Mouse (Mus musculus) neutrophil, adult 5-6 weeks (primary cell): Measurements from ENCODE around the gene Gucy1a1. TPM values are rescaled to one million over a fixed set of nuclear protein-coding genes. Genes with fewer than 3 reads are reported as not detected.

Source experiments
- ATAC-seq: fragments of 151-379, 151-347 bp; 2 replicates; pipeline ENCODE4 v1.8.0; 2017; ENCODE audit warnings: mild to moderate bottlenecking, moderate TSS enrichment; ENCODE audit not compliant: insufficient number of reproducible peaks, poor library complexity, low FRiP score, severe bottlenecking; ENCODE audit errors: extremely low read depth
- total RNA-seq: library from RNA; stranded (forward); fragments of 200-1000 nt; gene quantifications from 2 replicates; pipeline ENCODE4 v1.2.3, GENCODE M21; 2017

Gucy1a1 gene
- total RNA-seq, 1 experiment from 2014 or later: 1.2 TPM

DNA sequence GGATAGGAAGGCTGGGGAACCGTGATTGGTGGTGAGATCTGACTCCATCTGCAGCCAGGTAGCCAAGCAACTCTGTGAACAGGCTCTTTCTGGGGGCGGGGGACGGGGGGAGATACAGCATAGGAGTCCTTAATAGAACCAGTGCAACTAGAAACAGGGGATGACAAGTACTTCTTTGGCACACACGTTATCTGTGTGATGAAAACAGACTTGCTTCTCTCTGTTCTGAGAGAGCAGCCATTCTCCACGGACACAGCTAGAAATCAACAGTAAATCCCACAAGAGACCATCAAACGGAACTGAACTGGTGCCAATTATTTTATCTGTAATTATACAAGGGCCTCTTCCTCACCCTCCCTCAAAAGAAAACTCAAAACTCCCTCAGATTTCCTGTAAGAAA lies 41.4 kb downstream of the Gucy1a1 start:
- no peak for ATAC-seq

DNA sequence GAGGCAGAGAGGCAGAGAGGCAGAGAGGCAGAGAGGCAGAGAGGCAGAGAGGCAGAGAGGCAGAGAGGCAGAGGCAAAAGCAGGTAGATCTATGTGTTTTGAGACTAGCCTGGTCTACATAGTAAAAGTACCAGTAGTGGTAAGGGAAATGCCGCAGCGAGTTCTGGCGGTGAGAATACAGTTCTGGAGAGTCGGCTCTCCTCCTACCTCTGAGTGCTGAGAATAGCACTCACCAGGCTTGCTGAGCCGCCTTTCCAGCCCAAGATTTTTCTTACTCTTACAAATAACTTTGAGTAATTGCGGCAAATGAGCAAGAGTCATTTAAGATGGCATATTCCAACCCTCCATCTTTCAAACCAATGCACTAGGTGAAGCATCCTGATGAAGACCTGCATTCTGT lies 46.5 kb downstream of the Gucy1a1 start:
- ATAC-seq: no peak

DNA sequence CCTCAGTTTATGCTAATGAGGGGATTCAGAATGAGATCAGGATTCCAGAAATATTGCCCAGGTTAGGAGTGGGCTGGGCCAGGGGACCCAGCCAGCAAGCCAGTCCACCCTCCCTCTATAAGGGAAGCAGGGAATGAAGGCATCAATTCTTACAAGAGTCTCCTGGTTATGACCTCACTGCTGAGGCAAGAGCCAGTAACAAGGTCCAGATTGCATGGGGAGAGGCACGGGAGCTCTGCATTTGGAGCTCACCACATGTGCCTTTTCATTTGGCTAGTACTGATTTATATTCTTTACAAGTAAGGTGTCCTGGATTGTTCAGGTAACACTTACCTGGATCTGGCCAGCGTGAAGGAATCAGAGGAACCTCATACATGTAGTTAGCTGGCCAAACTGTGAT lies 48.8 kb downstream of the Gucy1a1 start:
- no peak for ATAC-seq

DNA sequence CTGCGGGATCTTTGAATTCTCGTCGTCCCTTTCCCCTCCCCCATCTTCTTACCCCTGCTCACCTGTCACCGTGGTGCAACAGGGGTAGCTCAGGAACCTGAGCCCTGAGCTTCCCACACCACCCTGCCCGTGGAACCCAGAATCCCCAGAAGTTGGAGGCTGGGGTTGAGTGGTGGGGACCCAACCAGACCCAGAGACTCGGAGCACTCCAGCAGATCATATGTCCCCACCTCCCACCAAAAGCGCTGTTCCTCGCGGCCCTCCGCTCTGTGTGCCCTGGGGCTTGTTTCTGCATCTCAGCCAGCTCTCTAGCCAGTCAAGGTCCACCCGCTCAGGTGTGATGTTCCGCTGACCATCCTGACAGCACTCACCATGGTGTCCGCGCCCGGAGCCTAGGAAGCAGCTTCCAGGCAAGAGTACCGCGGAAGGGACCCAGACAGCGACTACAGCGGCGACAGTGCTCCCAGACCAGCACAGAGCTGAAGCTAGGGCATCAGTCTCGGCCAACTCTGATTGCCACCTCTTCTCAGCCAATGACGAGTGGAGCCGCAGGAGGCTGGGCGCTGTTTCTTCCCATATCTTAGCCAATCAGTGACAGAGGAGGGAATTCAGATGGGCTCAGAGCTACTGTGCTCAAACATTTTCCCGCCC lies 71.3 kb downstream of the Gucy1a1 start, which contains the start of gene Gucy1b1:
Gene Gucy1b1, minus strand, starts transcription at position 489 of the 651 bp plus-strand sequence.
- ATAC-seq: no peak

DNA sequence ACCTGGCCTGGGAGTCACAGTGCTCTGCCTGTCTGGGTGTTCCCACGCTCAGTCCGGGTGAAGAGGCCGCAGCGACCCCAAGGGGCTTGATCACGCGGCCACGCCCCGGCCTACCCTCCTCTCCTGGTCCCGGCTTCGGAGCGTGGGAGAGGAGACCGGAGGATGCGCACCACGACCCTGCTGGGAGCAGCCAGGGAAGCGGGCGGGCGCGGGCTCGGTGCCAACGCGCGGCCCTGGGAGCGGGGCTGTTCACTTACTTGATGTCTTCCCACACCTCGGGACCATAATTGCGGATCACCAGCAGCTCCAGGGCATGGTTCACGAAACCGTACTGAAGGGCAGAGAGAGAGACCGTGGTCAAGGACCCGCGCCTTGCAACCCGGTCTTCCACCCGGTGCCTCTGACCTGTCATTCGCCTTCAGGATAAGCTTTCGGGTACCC lies 71.8 kb downstream of the Gucy1a1 start:
- ATAC-seq: no peak

DNA sequence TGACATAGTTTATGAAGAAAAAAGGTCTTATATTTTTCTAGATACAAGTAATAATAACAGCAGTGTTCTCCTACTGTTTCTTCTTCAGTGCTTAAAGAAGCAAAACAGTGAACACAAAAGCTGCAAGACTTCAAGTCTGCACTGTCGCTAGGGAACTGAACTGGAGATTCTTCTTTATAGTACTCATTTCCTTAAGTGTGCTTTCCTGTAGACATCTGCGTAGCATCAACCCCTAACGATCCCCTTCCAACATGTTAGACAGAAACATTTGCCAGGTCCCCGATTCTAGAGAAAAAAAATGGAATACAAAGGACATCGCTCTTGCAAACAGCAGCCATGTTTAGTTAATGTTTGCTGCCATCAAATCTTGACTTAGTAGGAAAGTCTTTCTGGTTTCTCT lies 77.8 kb downstream of the Gucy1a1 start:
- no peak for ATAC-seq

DNA sequence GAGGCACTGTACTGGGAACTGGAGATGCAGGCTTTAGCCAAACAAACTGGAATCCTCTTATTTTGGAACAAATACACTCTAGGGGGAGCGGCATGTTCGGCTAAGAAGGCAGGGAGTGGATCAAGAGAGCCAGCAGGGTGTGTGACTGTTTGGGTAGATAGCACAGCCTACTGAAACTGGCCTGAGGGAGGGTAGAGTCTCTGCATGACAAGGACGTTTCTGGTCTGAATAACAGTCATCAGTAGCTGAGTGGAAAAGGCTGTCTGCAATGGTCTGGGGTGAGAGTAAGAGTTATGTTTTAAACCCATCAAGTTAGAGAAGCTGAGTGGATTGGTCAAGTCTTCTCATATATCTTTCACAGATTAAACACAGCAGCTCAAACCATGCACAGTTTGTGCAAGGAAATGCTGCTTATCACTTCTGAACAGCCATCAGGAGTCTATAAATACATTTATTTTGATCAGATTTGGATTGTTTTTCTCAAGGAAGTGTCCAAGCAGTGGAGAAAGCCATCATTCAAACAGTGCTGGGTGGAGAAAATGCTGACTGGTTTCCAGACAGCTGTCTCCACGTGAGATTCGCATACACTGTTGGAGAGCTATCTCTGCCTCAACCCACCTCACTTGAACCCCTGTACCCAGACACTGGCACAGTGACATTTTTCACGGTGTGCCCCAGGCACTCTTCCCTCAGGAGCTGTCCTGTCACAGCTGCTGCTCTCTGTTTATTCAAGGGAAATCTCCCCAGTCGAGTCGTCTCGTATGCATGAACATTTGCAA lies 84.0 kb downstream of the Gucy1a1 start:
- no peak for ATAC-seq

DNA sequence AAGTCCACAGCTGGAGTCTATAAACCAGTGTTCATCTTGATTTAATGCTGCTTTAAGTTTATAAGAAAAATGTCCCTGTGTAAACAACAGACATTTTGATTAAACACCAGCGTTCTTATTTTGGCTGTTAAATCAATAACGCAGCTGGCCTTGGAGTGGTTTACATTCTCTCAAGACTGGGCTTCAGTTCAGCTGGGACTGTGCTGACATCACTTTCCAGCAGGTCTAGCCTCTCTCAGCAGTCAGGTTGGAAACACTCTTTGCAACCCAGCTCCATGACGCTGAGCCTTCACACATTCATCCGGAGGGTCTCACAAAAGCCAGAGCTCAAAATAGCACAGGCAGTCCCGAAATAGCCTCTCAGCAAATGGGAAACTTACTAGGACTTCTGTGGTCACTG lies 88.4 kb downstream of the Gucy1a1 start:
- ATAC-seq: no peak

DNA sequence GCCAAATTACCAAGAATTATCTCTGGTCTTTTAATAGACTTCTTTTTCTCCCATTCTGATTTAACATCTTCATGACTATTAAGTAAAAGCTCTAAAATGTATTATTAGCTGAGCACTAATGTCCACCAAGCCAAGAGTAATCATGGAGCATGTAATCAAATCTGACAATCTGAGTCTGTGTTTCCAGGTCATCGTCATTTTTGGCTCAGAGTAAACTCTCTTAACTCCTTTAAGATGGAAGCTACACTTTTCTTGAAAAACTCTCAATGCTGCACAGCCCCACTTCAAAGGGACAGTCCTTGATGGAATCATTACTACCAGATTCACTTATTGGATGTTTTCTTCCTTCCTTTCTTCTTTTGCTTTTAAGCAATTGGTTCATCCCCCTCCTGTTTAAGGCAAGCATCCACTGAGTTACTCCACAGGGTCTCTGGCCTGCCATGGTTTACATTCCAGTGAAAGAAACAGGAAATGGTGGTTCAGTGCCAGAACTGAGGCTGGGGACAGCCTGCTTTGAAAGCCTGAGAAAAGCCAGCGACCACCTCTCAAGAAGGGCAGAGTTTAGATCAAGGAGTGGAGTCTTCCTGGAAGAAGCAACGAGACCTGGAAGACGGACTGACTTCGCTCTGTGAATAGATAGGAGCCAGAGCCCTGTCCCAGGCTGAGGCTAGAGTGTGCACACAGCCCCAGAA lies 91.2 kb downstream of the Gucy1a1 start:
- no peak for ATAC-seq

DNA sequence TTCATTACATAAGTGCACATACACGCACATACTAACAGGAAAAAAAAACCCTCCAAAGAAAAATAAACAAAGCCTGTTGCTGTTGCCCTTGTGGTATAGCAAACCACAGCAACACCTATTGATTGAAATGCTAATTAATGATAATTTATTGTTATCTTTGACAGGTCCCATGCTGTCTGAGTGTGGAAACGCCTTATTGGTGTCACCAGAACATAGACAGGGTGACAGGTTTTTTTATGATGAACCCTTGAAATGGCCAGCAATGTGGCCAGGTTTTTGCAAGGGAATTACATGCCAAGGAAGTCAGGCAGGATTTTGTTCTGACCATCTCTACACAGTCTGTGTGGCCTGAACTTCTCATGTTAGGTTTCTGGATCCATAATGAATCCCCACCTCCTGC lies 93.6 kb downstream of the Gucy1a1 start:
- ATAC-seq: no peak

DNA sequence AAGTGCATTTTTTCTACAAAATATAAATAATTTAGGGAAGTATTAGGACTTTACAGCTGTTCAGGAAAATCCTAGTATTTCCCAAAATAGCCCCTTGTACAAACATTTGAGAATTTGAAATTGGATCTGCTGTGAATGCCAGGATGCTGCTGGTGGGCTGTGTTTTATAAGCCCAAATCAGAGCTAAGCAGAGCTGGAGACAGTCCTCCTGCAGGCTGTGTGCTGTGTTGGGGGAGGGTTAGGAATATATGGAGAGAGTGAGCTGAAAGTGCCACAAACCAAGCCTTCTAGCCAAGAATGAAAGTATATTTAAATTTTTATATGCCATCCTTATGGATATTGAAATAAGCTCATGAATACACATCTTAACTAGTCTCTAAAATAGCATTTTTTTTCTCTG lies 94.1 kb downstream of the Gucy1a1 start:
- ATAC-seq: no peak

DNA sequence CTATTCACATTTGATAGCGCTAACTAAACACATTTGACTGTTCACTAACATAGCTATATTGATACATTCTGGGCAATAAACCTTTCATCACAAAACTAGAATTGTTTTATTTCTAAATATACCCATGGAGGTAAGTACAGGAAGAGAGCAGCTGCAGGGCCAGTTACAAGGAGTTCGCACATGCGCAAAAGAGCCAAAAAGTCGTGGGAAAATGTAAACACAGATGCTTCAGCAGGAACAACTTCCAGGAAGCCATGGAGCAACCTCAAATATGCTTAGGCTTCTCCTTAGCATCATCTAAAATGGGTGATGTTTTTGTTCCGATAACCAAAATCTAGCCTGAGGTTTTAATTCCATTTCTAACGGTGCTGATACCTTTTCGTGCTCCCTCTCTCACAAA lies 96.9 kb downstream of the Gucy1a1 start:
- ATAC-seq: no peak

DNA sequence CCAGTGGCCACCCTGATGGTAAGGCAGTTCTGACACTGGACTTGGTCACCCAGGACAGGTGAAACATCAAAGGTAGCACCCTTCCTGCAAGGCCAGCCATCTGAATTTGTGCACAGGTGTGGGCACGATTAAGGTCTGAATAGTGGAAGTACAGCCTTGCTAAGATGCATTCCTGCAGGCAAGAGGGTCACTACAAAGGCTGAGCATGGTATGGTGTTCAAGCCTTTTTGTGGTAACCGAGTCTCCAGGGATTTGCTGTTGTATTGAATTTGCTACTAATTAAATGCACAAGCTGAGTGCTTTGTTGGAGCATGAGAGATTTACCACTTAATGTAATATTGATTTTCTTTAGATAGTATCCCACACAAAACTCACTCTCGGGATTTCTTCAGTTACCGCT lies 97.5 kb downstream of the Gucy1a1 start:
- no peak for ATAC-seq

DNA sequence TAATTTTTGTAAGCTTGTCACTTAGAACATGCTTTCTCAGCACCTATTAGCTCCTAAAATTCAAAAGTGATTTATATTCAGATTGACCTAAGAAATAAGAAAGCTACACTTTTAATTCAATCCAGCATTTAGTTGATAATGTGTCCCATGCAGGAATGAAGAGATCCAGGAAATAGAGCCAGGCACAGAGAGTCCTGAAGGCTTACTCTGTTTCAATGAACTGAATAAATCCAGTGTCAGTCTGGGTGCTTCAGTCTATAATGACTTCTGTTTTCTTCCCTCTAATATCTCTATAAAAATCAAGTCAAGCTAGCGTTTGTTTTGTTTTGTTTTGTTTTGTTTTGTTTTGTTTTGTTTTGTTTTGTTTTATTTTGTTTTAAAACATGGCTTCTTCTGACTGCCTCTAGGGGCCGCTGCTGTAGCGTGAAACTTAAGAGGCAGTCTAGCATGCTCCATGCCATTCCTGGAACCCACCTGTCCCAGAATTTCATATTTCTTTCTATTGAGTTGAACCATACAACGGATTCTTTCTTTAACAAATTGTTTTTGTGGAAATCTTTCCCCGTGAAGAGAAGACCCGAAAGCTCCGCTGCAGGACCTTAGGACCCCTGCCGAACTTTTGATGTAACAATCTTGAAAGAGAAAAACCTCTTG lies 98.4 kb downstream of the Gucy1a1 start:
- no peak for ATAC-seq

DNA sequence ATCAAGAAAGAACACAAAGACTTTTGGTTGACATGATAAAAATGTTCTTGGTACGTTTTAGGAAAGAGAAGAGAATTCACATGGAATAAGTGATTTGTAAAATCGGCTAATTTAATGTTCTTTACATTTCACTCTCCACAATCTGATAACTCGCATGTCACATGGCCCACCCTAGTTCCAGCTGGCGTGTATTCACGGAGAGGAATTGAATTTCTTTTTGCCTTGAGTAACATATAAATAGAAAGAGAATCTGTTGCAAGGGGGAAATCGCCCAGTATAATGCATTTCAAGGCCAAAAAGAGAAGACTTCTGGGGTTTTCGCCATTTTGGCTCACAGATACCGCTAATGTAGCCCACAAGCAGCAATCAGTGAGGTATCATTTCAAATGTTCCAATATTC lies 99.5 kb downstream of the Gucy1a1 start:
- ATAC-seq: no peak

DNA sequence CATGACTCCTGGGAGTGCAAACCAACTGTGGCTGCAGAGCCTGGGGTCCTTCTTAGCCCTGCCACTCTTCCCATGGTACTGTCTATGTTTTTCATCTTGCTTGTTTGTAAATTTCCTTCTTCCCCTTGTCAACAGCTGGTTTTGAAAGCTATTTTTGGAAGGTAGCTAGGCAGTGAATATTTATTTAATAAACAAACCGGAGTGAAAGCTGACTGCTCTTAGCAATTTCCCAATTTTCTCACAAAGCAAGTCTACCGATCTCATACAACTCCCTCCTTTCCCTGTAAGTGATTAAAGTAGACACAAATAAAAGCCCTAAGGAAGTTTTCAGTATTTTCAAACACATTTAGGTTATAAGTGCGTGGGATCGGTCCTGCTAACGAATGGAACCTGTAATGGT lies 100.7 kb downstream of the Gucy1a1 start:
- ATAC-seq: no peak

DNA sequence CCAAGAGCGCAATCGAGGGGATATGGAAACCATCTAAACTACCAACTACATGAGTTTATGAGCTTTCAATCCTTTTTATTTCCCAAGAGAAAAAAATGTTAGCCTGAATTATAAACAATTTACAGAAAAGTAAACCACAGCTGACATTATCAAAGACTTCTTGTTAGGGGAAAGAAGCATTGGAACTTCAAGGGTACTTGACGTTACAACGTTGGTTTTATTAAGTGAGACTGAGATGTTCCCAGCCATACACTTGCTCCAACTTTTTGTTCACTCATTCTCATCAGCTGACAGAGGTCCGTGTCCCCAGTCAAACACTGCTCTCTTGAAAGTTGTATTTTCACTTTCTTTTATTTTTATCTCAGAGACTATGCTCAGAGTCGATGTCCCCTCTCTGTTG lies 101.9 kb downstream of the Gucy1a1 start:
- ATAC-seq: no peak
